Mouse (Mus musculus) ES-CJ7 (cell line): ENCODE results near the gene Hist2h2bb.
"Not testable (repeated sequence)": the region's sequence is repeated elsewhere in the genome, so short reads cannot be mapped to it uniquely, and the experiment has no call there.

Source experiments
- DNase-seq: peaks from one replicate; pipeline ENCODE4 v3.0.0; 2011; ENCODE audit warnings: low read depth, low spot score

Hist2h2bb gene

GRCm38 (mm10) chr3:96239949-96240798, 29.4 kb upstream of the Hist2h2bb start, which contains the start of gene Hist2h2aa2:
Gene Hist2h2aa2 (minus strand): TSS chr3:96240276.
- peak; percentile 66 for DNase-seq

- no peak for DNase-seq
Measured at GRCm38 (mm10) chr3:96240799-96241197, 28.8 kb upstream of the Hist2h2bb start.

- peak; percentile 23 for DNase-seq
Measured at GRCm38 (mm10) chr3:96243921-96244572, 25.5 kb upstream of the Hist2h2bb start.

- DNase-seq = peak; percentile 83
Measured at GRCm38 (mm10) chr3:96245003-96245886, 24.3 kb upstream of the Hist2h2bb start, which contains the start of gene Hist2h2aa1. Gene Hist2h2aa1 (plus strand): TSS chr3:96245497.

- not testable (repeated sequence) for DNase-seq
Measured at GRCm38 (mm10) chr3:96246018-96246417, 23.5 kb upstream of the Hist2h2bb start.

DNA sequence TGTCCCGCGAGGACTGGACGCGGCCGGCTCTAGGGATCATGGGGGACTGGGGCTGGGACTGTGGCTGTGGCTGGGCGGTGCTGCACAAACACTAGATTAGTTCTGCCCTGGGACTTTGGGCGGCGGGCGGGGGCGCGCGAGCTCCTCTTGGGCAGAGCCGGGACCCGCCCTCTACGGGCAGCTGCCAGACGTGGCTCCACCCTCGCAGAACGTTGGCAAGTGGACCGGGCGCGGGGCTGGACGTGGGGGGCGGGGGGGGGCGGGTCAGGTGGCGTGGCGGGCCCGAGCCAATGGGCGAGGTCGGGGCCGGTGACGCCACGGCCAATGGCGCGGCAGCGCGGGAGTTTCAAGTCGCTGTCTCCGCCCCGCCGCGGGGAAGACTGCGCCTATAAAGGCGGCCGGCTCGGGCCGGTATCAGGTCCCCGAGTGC, 23.1 kb upstream of the Hist2h2bb start, which contains the start of gene Hist2h3c1:
Hist2h3c1 (plus strand) TSS at position 259 of the 430 bp plus-strand sequence.
- DNase-seq = not testable (repeated sequence)

DNA sequence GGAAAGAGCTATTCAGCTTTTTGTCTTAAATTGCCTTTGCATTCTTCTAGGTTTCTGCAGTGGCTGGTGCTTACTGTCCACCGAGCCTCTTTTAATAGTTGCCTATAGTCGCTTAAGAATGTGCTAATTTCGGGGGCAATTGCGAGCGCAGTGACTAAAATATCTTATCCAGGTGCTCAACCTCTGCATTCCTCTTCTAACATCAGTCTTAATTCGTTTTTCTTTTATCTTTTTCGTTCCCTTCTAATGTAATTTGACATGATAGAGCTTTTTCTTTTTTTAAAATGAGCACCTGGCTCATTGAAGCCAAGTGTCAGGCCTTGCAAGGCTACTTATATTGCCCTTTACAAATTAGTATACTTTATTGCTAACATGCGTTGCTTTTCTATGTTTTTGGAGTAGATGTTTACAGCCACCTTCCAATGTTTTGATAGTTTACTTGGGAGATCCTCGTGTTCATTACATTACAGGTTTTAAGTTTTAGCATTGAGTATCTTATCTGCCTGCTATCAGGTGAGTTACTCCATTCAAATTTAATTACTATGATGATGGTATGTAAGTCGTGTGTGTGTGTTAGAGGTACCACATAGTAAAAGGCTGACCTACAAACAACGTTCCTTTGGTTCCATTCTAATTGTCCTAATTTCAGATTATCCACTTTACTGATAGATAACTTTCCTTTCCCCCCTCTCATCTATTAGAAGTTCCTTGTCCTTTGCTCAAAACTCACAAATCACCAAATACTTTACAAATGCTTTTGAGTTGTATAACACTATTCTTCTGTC, 22.0 kb upstream of the Hist2h2bb start:
- peak; percentile 54 for DNase-seq

DNA sequence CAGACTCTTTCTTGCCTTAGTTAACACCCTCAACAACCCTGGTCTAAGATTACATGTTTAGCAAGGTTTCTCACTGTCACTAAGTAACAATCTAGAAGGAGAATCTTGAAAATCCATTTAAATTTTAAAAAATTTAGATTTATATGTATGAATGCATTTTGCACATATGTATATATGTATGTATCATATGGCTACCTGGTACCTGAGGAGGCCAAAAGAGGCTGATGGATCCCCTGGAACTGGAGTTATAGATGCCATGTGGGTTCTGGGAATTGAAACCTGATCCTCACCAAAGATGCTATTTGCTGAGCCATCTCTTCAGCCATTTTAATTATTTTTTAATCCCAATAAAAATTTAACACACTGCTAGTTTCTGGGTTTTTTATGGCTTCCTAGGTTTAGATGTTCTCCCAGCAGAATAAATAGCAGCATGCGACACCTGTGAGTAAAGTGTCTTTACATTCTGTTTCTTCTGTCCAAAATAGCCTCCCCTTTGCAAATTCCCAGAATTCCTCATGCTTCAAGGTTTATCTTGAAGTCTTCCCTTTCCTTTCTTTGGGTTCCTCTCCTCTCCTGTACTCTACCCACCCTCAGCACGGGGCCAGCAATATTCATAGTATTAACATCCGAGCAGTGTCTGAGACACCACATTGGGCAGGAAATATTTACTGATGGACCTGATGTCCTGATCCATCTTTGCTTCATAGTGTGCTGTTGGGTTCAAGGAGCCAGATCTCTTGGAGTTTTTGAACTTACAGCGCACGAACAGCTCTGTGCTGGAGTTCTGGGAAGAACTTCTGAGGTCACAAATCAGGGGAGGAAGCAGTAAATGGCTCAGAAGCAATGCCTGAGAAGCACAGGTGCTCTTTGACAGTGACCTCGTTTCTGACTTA, 21.2 kb upstream of the Hist2h2bb start:
- DNase-seq = peak; percentile 24

DNA sequence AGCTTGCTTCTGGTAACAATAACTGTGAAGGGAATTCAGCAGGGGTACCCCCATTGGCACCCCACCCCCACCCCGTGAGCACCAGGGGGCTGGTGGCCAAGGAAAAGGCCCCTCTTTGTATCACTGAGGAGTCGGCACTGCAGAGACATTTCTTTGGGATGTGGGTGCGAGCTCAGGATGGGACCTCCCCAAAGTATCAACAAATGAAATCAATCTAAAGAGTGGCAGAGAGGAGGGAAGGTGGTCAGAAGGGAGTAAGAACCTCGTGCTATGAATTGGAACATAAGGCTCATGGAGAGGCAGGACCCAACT, 20.6 kb upstream of the Hist2h2bb start:
- DNase-seq = no peak

DNA sequence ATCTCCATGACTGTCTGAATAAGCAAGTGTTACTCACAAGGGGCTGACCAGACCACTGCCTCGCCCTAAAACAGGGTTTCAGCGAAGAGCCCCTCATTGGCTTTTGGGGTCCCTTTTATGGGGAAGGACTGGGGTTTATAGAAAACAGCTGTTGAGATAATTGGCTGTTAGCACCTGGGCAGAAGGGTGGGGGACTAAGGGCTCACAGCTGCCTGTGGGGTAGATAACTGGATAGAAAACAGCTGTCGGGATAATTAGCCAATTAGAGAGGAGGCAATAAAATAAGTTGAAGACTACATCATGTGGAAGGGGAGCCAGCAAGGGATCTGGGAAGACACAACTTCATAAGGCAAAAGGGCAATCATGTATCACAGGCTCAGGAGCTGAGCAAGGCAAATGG, 18.7 kb upstream of the Hist2h2bb start:
- no peak for DNase-seq

DNA sequence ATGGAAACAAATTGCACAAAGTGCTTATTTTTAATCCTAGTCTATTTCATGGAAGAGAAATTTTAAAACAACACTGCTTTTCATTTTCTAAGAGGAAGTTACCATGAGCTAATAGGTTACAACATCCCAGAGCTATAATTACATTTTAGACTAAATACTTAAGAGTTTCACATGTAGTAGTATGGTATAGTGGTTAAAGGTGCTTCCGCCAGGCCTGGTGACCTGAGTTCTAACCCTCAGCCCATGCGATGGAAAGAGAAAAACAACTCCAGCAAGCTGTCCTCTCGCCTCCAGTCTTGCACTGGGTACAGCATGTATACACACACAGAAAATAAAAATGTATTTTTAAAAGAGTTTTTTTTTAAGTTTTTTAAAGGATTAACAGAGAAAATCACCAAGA, 17.8 kb upstream of the Hist2h2bb start:
- no peak for DNase-seq

GRCm38 (mm10) chr3:96254683-96255355, 14.7 kb upstream of the Hist2h2bb start:
- DNase-seq = peak; percentile 81

DNA sequence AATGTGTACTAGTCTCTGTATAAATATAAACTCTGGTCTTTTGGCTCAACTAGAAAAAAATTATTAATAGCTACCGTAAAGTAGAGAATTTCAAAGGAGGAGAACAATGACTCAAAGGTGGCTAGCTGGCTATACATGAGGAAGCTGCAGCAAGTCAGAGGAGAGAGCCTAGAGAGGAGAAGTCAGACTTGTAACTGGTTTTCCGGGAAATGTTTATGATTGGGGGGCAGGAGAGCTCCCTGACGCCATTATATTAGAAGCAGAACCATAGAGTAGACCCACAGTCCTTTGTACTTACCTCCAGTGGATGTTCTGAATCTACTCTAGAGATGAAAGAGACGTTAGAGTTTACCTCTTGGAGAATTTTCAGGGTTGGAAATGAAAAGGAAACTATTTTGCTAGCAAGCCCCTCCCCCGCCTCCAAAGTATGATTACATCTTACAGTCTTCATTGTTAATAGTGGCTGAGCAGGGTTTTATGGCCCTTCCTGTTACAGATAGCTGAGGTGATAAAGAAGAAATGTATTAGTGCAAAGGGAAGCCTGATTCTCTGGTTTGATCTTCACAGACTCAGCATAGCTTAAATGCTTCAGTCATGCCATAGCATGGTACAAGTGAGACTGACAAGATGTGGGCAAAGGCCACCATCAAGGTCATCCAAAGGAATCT, 13.5 kb upstream of the Hist2h2bb start:
- DNase-seq = no peak

DNA sequence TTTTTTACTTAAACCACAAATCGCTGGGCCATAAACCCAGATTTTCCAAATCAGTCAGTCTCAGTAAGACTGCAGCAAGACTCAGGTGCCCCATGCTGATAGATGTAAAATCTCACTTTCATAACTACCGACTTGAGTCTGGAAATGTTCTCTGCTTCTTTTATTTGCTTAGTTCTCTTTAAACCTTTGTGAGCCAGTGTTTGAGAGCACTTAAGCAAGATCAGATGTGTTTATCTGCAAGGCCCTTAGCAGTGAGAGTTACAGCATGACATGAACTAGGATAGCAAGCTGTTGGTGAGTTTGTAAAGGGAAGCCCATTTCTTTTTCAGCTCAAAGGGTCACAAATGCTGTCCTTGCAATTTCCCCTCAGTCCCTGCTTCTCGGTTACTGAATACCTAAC, 12.4 kb upstream of the Hist2h2bb start:
- DNase-seq = no peak

DNA sequence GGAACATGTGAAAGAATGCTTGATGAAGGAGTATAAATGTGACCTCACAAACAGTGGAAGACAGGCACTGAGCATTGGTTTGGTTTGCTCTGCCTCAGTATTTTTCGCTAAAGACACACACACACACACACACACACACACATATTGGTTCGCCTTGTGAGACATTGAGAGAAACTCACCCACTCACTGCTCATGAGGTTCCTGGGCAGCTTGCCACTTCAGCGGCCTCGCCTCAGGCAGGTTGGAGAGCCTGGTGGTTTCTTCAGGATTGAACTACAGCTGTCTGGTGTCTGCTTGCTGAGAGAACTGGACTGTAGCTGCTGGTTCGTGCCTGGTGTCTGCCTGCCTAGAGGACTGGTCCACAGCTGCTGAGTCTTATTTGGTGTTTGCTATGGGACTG, 9.3 kb upstream of the Hist2h2bb start:
- no peak for DNase-seq

GRCm38 (mm10) chr3:96261623-96262022, 7.9 kb upstream of the Hist2h2bb start:
- no peak for DNase-seq

- peak; percentile 95 for DNase-seq
Measured at GRCm38 (mm10) chr3:96262216-96262875, 7.2 kb upstream of the Hist2h2bb start.

DNA sequence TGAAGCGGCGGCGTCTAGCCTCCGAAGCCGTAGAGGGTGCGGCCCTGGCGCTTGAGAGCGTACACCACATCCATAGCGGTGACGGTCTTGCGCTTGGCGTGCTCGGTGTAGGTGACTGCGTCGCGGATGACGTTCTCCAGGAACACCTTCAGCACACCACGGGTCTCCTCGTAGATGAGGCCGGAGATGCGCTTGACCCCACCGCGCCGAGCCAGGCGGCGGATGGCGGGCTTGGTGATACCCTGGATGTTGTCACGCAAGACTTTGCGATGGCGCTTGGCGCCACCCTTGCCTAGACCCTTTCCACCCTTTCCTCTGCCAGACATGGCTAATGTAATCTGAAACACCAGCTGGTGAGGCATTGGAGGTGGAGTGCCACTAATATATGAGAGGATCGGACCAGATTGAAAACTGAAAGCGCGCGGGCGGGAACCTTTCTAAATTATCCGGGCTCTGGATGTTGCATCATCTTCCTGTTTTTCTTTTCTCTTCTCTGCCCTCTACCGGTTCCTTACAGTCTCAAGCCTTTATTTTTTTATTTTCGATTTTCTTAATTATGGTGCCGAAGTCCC, 6.5 kb upstream of the Hist2h2bb start, which contains the start of gene Hist2h4:
Hist2h4 (minus strand) TSS at position 333 of the 572 bp plus-strand sequence.
- peak; percentile 95 for DNase-seq
